Mouse (Mus musculus): Measurements from ENCODE around the gene Nipsnap2. TPM values are rescaled to one million over a fixed set of nuclear protein-coding genes. Genes with fewer than 3 reads are reported as not detected.

Gene Nipsnap2
- polyA plus RNA-seq, 1 experiment from 2014 or later, result 92.1 TPM

DNA sequence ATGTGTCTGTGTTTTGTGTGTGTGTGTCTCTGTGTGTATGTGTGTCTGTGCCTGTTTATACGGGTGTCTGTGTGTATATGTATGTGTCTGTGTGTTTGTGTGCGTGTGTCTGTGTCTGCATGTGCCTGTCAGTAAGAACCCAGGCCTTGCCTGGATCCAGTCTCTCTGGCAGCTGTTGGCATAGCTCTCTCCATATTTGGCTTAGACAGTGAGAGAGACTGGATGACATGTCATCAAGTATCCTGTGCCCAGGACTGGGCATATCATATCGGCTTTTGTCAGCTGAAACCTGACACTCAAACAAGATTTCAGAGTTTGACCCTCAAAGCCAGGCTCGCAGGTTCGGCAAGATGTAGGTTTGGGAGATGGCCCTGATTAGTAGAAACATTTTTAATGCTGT is 6.2 kb downstream of the Nipsnap2 start:
- ATAC-seq (replicated peaks; ENCODE audit: insufficient number of reproducible peaks, low FRiP score, low TSS enrichment, low read depth) (0 out of 2 replicates have a peak, but pooled peaks have one; percentile 41), DNase-seq (ENCODE audit: low spot score) (no peak)
- Histone ChIP-seq H3K4me1 (ENCODE audit: control insufficient read depth, insufficient read depth, low read length) (no peaks in the 10 kb centered on the region), H3K4me2 (ENCODE audit: low read depth, low read length) (no peak overlapping the region), H3K9me3 (replicated peaks; ENCODE audit: control insufficient read depth, low read length) (no peaks in the 10 kb centered on the region), H3K36me3 (replicated peaks; ENCODE audit: control insufficient read depth, insufficient read depth, low read depth, low read length) (no peaks in the 10 kb centered on the region), H3K9ac (replicated peaks; ENCODE audit: low read length) (no peak overlapping the region), H3K4me3 (ENCODE audit: low read depth, low read length) (no peak overlapping the region), H3K27me3 (ENCODE audit: control insufficient read depth, insufficient read depth, low read length) (no peaks in the 10 kb centered on the region), H3K27ac (replicated peaks; ENCODE audit: low read depth, low read length) (no peak overlapping the region)
- WGBS, result 53% methylated on average over 5 of the region's 5 CpGs

DNA sequence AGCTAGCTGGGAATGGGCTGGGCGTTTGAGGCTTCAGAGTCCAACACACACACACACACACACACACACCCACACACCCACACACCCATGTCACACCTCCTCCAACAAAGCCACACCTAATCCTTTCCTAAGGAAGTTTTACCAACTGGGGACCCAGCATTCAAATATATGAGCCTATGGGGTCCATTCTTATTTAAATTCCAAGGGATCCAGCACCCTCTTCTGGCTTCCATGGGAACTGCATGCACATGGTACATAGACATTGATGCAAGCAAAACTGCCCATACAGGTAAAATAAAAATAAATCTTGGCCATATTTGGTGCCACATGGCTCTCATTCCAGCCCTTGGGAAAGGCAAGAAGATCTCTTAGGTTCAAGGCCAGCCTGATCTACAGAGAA is 16.1 kb downstream of the Nipsnap2 start:
- Histone ChIP-seq H3K4me1 (ENCODE audit: control insufficient read depth, insufficient read depth, low read length) (no peaks in the 10 kb centered on the region), H3K36me3 (replicated peaks; ENCODE audit: control insufficient read depth, insufficient read depth, low read depth, low read length) (no peaks in the 10 kb centered on the region; the same call in 1 of the 2 replicates), H3K27ac (replicated peaks; ENCODE audit: low read depth, low read length) (no peak overlapping the region), H3K9me3 (replicated peaks; ENCODE audit: control insufficient read depth, low read length) (no peaks in the 10 kb centered on the region), H3K27me3 (ENCODE audit: control insufficient read depth, insufficient read depth, low read length) (no peaks in the 10 kb centered on the region), H3K9ac (replicated peaks; ENCODE audit: low read length) (no peak overlapping the region), H3K4me3 (ENCODE audit: low read depth, low read length) (no peak overlapping the region), H3K4me2 (ENCODE audit: low read depth, low read length) (no peak overlapping the region)
- DNase-seq (ENCODE audit: low spot score), result peak; percentile 63
- no peak for ATAC-seq (replicated peaks; ENCODE audit: insufficient number of reproducible peaks, low FRiP score, low TSS enrichment, low read depth)
- WGBS, result 90% methylated on average over 1 of the region's 1 CpGs

DNA sequence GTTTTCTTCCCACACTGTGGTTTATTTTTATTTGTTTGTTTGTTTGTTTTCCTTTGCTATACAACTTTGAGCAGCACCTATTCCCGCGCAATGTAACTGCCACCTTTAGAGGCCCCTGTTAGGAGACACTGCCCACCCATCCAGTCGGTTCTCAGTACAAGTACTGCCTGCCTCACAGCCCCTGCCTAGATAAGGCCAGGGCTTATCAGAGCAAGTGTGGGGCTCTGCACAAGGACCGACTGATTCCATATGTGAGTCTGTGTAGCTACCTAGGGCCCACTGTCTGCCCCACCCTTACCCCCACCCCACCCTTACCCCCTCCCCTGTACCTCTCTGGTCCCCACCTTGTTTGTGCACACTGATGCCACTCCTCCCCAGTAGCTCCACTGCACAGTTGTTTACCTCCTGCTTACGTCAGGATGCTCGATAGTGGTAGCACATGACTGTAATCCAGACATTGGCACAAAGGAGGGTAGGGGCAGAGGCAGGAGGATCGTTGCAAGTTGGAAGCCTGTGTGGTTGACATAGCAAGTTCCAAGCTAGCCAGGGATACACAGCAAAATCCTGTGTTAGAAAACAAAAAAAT is 18.1 kb downstream of the Nipsnap2 start:
- no peak for ATAC-seq (replicated peaks; ENCODE audit: insufficient number of reproducible peaks, low FRiP score, low TSS enrichment, low read depth)
- DNase-seq (ENCODE audit: low spot score), result no peak
- H3K9me3 ChIP-seq (replicated peaks; ENCODE audit: control insufficient read depth, low read length), result no peaks in the 10 kb centered on the region
- no peaks in the 10 kb centered on the region for H3K4me1 ChIP-seq (ENCODE audit: control insufficient read depth, insufficient read depth, low read length)
- 84% methylated on average over 7 of the region's 7 CpGs for WGBS
- no peak overlapping the region for H3K4me2 ChIP-seq (ENCODE audit: low read depth, low read length)
- H3K36me3 ChIP-seq (replicated peaks; ENCODE audit: control insufficient read depth, insufficient read depth, low read depth, low read length), result no peaks in the 10 kb centered on the region; the same call in none of the 2 replicates
- H3K4me3 ChIP-seq (ENCODE audit: low read depth, low read length), result no peak overlapping the region
- H3K27me3 ChIP-seq (ENCODE audit: control insufficient read depth, insufficient read depth, low read length), result no peaks in the 10 kb centered on the region
- no peak overlapping the region for H3K9ac ChIP-seq (replicated peaks; ENCODE audit: low read length)
- no peak overlapping the region for H3K27ac ChIP-seq (replicated peaks; ENCODE audit: low read depth, low read length)

DNA sequence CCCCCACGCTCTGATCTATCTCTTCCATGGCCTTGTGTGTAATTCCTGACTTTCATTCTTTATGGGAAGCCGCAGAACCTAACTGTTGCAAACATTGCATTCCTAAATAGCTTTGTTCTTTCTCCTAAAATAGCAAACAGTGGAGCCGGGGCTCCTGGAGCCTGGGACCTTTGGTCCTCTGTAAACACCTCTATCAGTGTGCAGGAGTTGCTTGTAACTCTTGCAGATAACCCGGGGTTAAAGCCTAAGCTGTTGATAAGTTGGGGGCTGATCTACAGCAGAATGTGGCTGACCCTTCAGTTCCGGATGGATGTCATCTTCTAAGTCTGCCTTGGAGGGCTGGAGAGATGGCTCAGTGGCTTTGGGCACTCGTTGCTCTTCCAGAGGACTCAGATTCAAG is 19.2 kb downstream of the Nipsnap2 start:
- no peaks in the 10 kb centered on the region; the same call in none of the 2 replicates for H3K36me3 ChIP-seq (replicated peaks; ENCODE audit: control insufficient read depth, insufficient read depth, low read depth, low read length)
- 75% methylated on average over 6 of the region's 6 CpGs for WGBS
- DNase-seq (ENCODE audit: low spot score) (no peak), ATAC-seq (replicated peaks; ENCODE audit: insufficient number of reproducible peaks, low FRiP score, low TSS enrichment, low read depth) (no peak)
- H3K9me3 ChIP-seq (replicated peaks; ENCODE audit: control insufficient read depth, low read length), result no peaks in the 10 kb centered on the region
- no peaks in the 10 kb centered on the region for H3K27me3 ChIP-seq (ENCODE audit: control insufficient read depth, insufficient read depth, low read length)
- no peak overlapping the region for H3K9ac ChIP-seq (replicated peaks; ENCODE audit: low read length)
- H3K27ac ChIP-seq (replicated peaks; ENCODE audit: low read depth, low read length), result no peak overlapping the region
- H3K4me2 ChIP-seq (ENCODE audit: low read depth, low read length), result no peak overlapping the region
- no peak overlapping the region for H3K4me3 ChIP-seq (ENCODE audit: low read depth, low read length)
- no peaks in the 10 kb centered on the region for H3K4me1 ChIP-seq (ENCODE audit: control insufficient read depth, insufficient read depth, low read length)

DNA sequence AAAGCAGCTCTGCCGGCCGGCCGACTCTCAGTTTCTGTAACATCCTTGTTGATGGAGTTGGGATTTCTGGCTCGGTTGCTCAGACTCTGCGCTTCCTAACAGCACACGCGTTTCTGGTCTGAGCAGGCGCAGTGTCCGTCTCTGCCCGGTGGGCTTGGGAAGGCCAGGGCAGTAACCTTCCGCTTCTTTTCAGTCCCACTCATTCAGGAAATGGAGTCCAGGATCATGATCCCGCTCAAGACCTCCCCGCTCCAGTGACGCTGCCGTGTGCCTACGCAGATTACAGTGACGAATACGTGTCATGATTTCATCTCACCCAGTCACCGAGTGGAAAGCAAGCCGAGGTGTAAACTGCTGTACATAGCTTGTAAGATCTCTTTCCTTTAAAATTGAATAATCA is 32.0 kb downstream of the Nipsnap2 start:
- ATAC-seq (replicated peaks; ENCODE audit: insufficient number of reproducible peaks, low FRiP score, low TSS enrichment, low read depth) (no peak), DNase-seq (ENCODE audit: low spot score) (no peak)
- Histone ChIP-seq H3K4me3 (ENCODE audit: low read depth, low read length) (no peak overlapping the region), H3K27ac (replicated peaks; ENCODE audit: low read depth, low read length) (no peak overlapping the region), H3K4me1 (ENCODE audit: control insufficient read depth, insufficient read depth, low read length) (no peaks in the 10 kb centered on the region), H3K27me3 (ENCODE audit: control insufficient read depth, insufficient read depth, low read length) (no peaks in the 10 kb centered on the region), H3K4me2 (ENCODE audit: low read depth, low read length) (no peak overlapping the region), H3K36me3 (replicated peaks; ENCODE audit: control insufficient read depth, insufficient read depth, low read depth, low read length) (no peaks in the 10 kb centered on the region), H3K9ac (replicated peaks; ENCODE audit: low read length) (no peak overlapping the region), H3K9me3 (replicated peaks; ENCODE audit: control insufficient read depth, low read length) (no peaks in the 10 kb centered on the region)
- WGBS, result 95% methylated on average over 20 of the region's 20 CpGs

DNA sequence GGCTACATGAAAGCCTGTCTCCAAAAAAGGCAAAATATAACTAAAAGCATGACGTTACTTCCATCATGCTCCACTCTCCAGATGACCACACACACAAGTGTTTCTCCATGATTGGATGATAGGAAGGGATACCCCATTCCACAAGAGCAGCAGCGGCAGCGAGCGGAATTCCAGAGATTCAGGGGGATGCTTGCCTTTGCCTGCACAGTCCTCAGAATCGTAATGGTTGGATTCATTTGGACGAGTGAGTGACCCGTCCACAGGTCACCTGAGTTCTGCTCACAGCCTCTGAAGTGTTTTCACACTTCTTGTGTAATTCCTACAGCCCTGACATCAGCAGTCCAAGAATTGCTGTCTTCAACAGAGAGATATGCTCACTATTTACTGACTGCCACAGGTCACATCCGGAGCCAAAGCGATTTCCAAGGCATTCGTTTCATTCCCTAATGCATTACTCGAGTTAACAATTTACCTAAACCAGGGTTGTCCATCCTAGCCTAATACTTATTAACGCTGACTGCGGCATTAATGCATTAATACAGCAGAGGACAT is 35.1 kb downstream of the Nipsnap2 start:
- H3K4me1 ChIP-seq (ENCODE audit: control insufficient read depth, insufficient read depth, low read length), result no peaks in the 10 kb centered on the region
- DNase-seq (ENCODE audit: low spot score) (no peak), ATAC-seq (replicated peaks; ENCODE audit: insufficient number of reproducible peaks, low FRiP score, low TSS enrichment, low read depth) (no peak)
- H3K9me3 ChIP-seq (replicated peaks; ENCODE audit: control insufficient read depth, low read length), result no peaks in the 10 kb centered on the region
- H3K9ac ChIP-seq (replicated peaks; ENCODE audit: low read length), result no peak overlapping the region
- H3K4me3 ChIP-seq (ENCODE audit: low read depth, low read length), result no peak overlapping the region
- no peak overlapping the region for H3K4me2 ChIP-seq (ENCODE audit: low read depth, low read length)
- H3K36me3 ChIP-seq (replicated peaks; ENCODE audit: control insufficient read depth, insufficient read depth, low read depth, low read length), result no peaks in the 10 kb centered on the region
- H3K27me3 ChIP-seq (ENCODE audit: control insufficient read depth, insufficient read depth, low read length), result no peaks in the 10 kb centered on the region
- WGBS, result 88% methylated on average over 13 of the region's 13 CpGs
- no peak overlapping the region for H3K27ac ChIP-seq (replicated peaks; ENCODE audit: low read depth, low read length)

DNA sequence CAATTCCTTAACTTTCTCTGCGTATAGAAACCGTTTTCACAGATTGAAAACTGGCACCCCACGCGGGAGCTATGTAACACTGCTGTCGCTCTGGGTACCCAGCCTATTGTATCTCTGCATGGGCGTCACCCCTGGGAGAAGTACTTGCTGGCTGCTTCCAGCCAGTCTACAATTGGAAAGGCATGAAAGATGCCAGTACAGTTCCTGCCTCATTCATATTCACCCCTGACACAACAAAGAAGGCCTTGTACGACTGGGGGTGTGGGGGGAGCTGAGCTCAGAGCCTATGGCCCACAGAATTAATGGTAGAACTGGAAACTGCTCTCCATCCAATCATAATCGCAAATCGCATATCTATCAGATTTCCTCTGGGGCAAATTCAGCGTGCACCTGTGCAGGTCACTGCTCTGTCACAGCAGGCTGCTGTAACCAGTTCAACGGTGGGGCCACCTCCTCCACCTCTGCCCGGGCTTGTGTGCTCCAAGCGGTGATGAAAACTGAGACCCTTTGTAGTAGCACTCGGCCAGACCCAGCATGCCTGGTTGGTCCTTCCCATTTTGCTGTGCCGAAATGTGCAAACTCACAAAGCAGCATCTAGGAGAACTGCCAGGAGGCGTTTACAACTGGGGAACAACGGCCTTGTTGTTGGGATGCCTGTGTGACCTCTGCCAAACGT is 37.1 kb downstream of the Nipsnap2 start:
- Histone ChIP-seq H3K4me1 (ENCODE audit: control insufficient read depth, insufficient read depth, low read length) (no peaks in the 10 kb centered on the region), H3K9ac (replicated peaks; ENCODE audit: low read length) (0 out of 2 replicates have a peak overlapping the region, but pooled peaks have one; percentile 5), H3K4me3 (ENCODE audit: low read depth, low read length) (no peak overlapping the region), H3K36me3 (replicated peaks; ENCODE audit: control insufficient read depth, insufficient read depth, low read depth, low read length) (no peaks in the 10 kb centered on the region), H3K27ac (replicated peaks; ENCODE audit: low read depth, low read length) (peak overlapping the region; percentile 13; the same call in 1 of the 2 replicates), H3K27me3 (ENCODE audit: control insufficient read depth, insufficient read depth, low read length) (no peaks in the 10 kb centered on the region), H3K9me3 (replicated peaks; ENCODE audit: control insufficient read depth, low read length) (no peaks in the 10 kb centered on the region), H3K4me2 (ENCODE audit: low read depth, low read length) (no peak overlapping the region)
- 47% methylated on average over 18 of the region's 18 CpGs for WGBS
- DNase-seq (ENCODE audit: low spot score) (peak; percentile 26), ATAC-seq (replicated peaks; ENCODE audit: insufficient number of reproducible peaks, low FRiP score, low TSS enrichment, low read depth) (peak; percentile 62; the same call in 1 of the 2 replicates)

All from embryonic facial prominence, embryonic 11.5 days (tissue).